28 mouse cellular contexts compared by ENCODE assay signal in the genomic region with DNA sequence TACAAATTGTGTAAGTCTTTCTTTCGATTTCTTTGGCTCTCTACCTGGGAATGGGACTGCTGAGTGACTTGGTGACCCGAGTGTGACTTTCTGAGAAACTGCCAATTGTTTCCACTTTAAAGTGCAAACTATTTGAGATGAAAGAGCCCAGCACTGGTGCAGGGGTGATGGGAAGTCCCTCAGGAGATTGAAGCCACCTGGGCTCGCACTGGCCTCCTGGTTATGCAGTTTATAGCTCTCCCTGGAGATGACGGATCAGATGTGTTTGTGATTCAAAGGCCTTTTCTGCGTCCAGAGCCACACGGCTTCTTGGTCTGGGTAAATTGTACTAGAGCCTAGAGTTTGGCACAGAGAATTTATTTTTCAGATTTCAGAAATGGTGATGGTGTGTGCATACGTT. TPM values are rescaled to one million over a fixed set of nuclear protein-coding genes. Genes with fewer than 3 reads are reported as not detected.
DNase-seq lines count a peak whose midpoint lies in the region; ATAC-seq and TF ChIP-seq lines count a peak whose summit lies in the region.
"Had no signal": no experiment of that assay in that cellular context is flagged by ENCODE, and none has a peak within 500 bp of the region (broad histone marks: within the 10 kb centered on the region; RNA-seq: fewer than 3 reads in every experiment).

No protein-coding gene starts in this region.

- H3K36me3 ChIP-seq in lung, postnatal 0 days (ENCODE audit: insufficient read depth, low read length), result no peaks in the 10 kb centered on the region
- no peaks in the 10 kb centered on the region for H3K36me3 ChIP-seq in limb, embryonic 14.5 days (ENCODE audit: control insufficient read depth, insufficient read depth, low read length)
- H3K36me3 ChIP-seq in forebrain, postnatal 0 days (ENCODE audit: insufficient read depth), result no peaks in the 10 kb centered on the region
- H3K36me3 ChIP-seq: embryonic facial prominence, embryonic 13.5 days; heart, embryonic 13.5 days; hindbrain, embryonic 10.5 days; hindbrain, embryonic 15.5 days had no signal

- no peak for TF ChIP-seq POLR2A in limb, embryonic 14.5 days (IDR thresholded peaks at IDR 0.05; ENCODE audit: borderline replicate concordance, extremely low read depth, insufficient read depth, insufficient read length)

- no peak overlapping the region for H3K9ac ChIP-seq in lung, postnatal 0 days (replicated peaks; ENCODE audit: low read depth)
- peak overlapping the region; percentile 25; the same call in 1 of the 2 replicates for H3K9ac ChIP-seq in limb, embryonic 14.5 days (ENCODE audit: low read depth, low read length, severe bottlenecking)
- H3K9ac ChIP-seq in forebrain, postnatal 0 days, result no peak overlapping the region
- H3K9ac ChIP-seq: embryonic facial prominence, embryonic 13.5 days; heart, embryonic 13.5 days; hindbrain, embryonic 15.5 days; liver, embryonic 14.5 days had no signal

- peak; percentile 26 for DNase-seq in embryo, embryonic 10 days (ENCODE audit: low spot score)
- no peak for DNase-seq in embryo, embryonic 9.5 days (ENCODE audit: extremely low spot score)
- peak; percentile 22 for DNase-seq in lung, postnatal 0 days (ENCODE audit: low spot score)
- DNase-seq in lung, postnatal 10 days, result no peak
- peak; percentile 57 for DNase-seq in forelimb bud, embryonic 11.5 days (ENCODE audit: low read depth, low spot score)
- peak; percentile 22 for DNase-seq in limb, embryonic 14.5 days (ENCODE audit: low spot score)
- no peak for DNase-seq in forebrain, postnatal 0 days
- DNase-seq: adrenal gland, postnatal 14 days; cerebellum, adult 11 months; cerebellum, adult 9-10 months; gastrocnemius, postnatal 36 days; heart, postnatal 10 days; kidney, adult 11 months; kidney, postnatal 14 days; layer of hippocampus, adult 9-11 months; liver; midbrain, embryonic 14.5 days had no signal

- no peak for TF ChIP-seq CTCF in lung, postnatal 0 days (IDR thresholded peaks at IDR 0.05)
- no peak for TF ChIP-seq CTCF in forebrain, postnatal 0 days (IDR thresholded peaks at IDR 0.05; ENCODE audit: low read depth)

- H3K4me1 ChIP-seq in lung, postnatal 0 days (ENCODE audit: insufficient read depth, low read depth, low read length), result no peaks in the 10 kb centered on the region
- peaks cover 16% of the 10 kb centered on the region for H3K4me1 ChIP-seq in limb, embryonic 14.5 days (ENCODE audit: control insufficient read depth, insufficient read depth, low read length)
- 0 out of 2 replicates have a peak, but pooled peaks cover 10% of the 10 kb centered on the region for H3K4me1 ChIP-seq in forebrain, postnatal 0 days (ENCODE audit: insufficient read depth)

- WGBS in lung, postnatal 0 days, result 51% methylated on average over 7 of the region's 7 CpGs
- WGBS in limb, embryonic 14.5 days, result 15% methylated on average over 7 of the region's 7 CpGs
- 82% methylated on average over 7 of the region's 7 CpGs for WGBS in forebrain, postnatal 0 days

- H3K27me3 ChIP-seq in lung, postnatal 0 days (replicated peaks; ENCODE audit: insufficient read depth, low read length), result no peaks in the 10 kb centered on the region
- no peaks in the 10 kb centered on the region for H3K27me3 ChIP-seq in limb, embryonic 14.5 days (ENCODE audit: control insufficient read depth, insufficient read depth, low read length)
- H3K27me3 ChIP-seq in forebrain, postnatal 0 days (ENCODE audit: insufficient read depth, low read length), result no peaks in the 10 kb centered on the region
- H3K27me3 ChIP-seq: hindbrain, embryonic 15.5 days; Patski had no signal

- no peak for ATAC-seq in lung, postnatal 0 days
- ATAC-seq in limb, embryonic 14.5 days (ENCODE audit: low FRiP score, low read depth), result no peak
- ATAC-seq in forebrain, postnatal 0 days, result no peak
- no peak for ATAC-seq in frontal cortex, adult (ENCODE audit: low TSS enrichment)
- ATAC-seq: forebrain, embryonic 16.5 days; inflammation-experienced regulatory T-cells, adult 6 months; Patski had no signal

- no peak overlapping the region; the same call in 1 of the 2 replicates for H3K27ac ChIP-seq in lung, postnatal 0 days (ENCODE audit: low read length)
- no peak overlapping the region for H3K27ac ChIP-seq in limb, embryonic 14.5 days (replicated peaks; ENCODE audit: low read depth, low read length)
- no peak overlapping the region for H3K27ac ChIP-seq in forebrain, postnatal 0 days (ENCODE audit: low read depth, low read length)
- H3K27ac ChIP-seq: embryonic facial prominence, embryonic 13.5 days; heart, embryonic 13.5 days; hindbrain, embryonic 10.5 days; hindbrain, embryonic 15.5 days; liver, embryonic 14.5 days had no signal

- no peak for TF ChIP-seq EP300 in lung, postnatal 0 days (IDR thresholded peaks at IDR 0.05)

- H3K9me3 ChIP-seq in lung, postnatal 0 days (ENCODE audit: low read length), result no peaks in the 10 kb centered on the region
- no peaks in the 10 kb centered on the region for H3K9me3 ChIP-seq in limb, embryonic 14.5 days (ENCODE audit: control insufficient read depth, low read length)
- H3K9me3 ChIP-seq in forebrain, postnatal 0 days (ENCODE audit: low read length), result no peaks in the 10 kb centered on the region
- H3K9me3 ChIP-seq: embryonic facial prominence, embryonic 13.5 days; heart, embryonic 13.5 days; hindbrain, embryonic 10.5 days; hindbrain, embryonic 15.5 days had no signal

- no peak overlapping the region for H3K4me3 ChIP-seq in lung, postnatal 0 days (ENCODE audit: low read depth, low read length)
- H3K4me3 ChIP-seq in limb, embryonic 14.5 days (replicated peaks; ENCODE audit: low read length), result no peak overlapping the region
- H3K4me3 ChIP-seq in forebrain, postnatal 0 days (ENCODE audit: low read depth, low read length), result no peak overlapping the region
- H3K4me3 ChIP-seq: embryonic facial prominence, embryonic 13.5 days; erythroblast, embryonic 14.5 days; heart, embryonic 13.5 days; hindbrain, embryonic 10.5 days; hindbrain, embryonic 15.5 days had no signal

- H3K4me2 ChIP-seq in lung, postnatal 0 days (replicated peaks; ENCODE audit: low read depth, low read length), result no peak overlapping the region
- no peak overlapping the region for H3K4me2 ChIP-seq in limb, embryonic 14.5 days (replicated peaks; ENCODE audit: low read depth, low read length, severe bottlenecking)
- no peak overlapping the region for H3K4me2 ChIP-seq in forebrain, postnatal 0 days (ENCODE audit: low read depth)
- H3K4me2 ChIP-seq: embryonic facial prominence, embryonic 13.5 days; heart, embryonic 13.5 days; hindbrain, embryonic 15.5 days had no signal

RNA-seq across cellular contexts. Expression of a gene that starts 16.4 kb away (rescaled TPM):
- 0.07 and 0.12 TPM in 2 replicates for polyA plus RNA-seq in lung, postnatal 0 days (2015; fragmentation: Nextera tagmentation; extraction: Ambion mirVana)
- polyA plus RNA-seq in limb, embryonic 14.5 days (2012; rRNA removed), result 8.9 and 9.3 TPM in 2 replicates
- 14.9 and 19.4 TPM in 2 replicates for polyA plus RNA-seq in limb, embryonic 14.5 days (2014; fragmentation: Nextera tagmentation; extraction: Ambion mirVana)
- 0.05 TPM in 1 of 2 replicates, not detected in the other for total RNA-seq in forebrain, postnatal 0 days (2014; rRNA removed)
- polyA plus RNA-seq in forebrain, postnatal 0 days (2015; fragmentation: Nextera tagmentation; extraction: Ambion mirVana), result 0.08 and 0.17 TPM in 2 replicates
- total RNA-seq: adrenal gland, postnatal 14 days; heart, postnatal 10 days; monocyte, adult 5-6 weeks had no signal
- polyA plus RNA-seq: erythroblast, embryonic 14.5 days; inflammation-experienced regulatory T-cells, adult 6 months had no signal

RNA-seq across cellular contexts. Expression of a gene that starts 34.2 kb away (rescaled TPM):
- polyA plus RNA-seq in lung, postnatal 0 days (2015; fragmentation: Nextera tagmentation; extraction: Ambion mirVana), result 9.5 and 9.6 TPM in 2 replicates
- polyA plus RNA-seq in limb, embryonic 14.5 days (2012; rRNA removed), result 20.1 and 25.8 TPM in 2 replicates
- polyA plus RNA-seq in limb, embryonic 14.5 days (2014; fragmentation: Nextera tagmentation; extraction: Ambion mirVana), result 25.7 and 27.8 TPM in 2 replicates
- 1.8 and 2.4 TPM in 2 replicates for total RNA-seq in forebrain, postnatal 0 days (2014; rRNA removed)
- polyA plus RNA-seq in forebrain, postnatal 0 days (2015; fragmentation: Nextera tagmentation; extraction: Ambion mirVana), result 2.0 and 2.1 TPM in 2 replicates

Comparison
In these comparisons a context has a peak if more than half of its experiments do, and no peak if none do; other contexts are left out.
1. DNase-seq: peak in embryo, embryonic 10 days (single experiment), lung, postnatal 0 days (single experiment), forelimb bud, embryonic 11.5 days (single experiment) and limb, embryonic 14.5 days (single experiment); none in embryo, embryonic 9.5 days (single experiment), lung, postnatal 10 days (single experiment) and forebrain, postnatal 0 days (single experiment).